Mouse (Mus musculus) intestine, embryonic 16.5 days (tissue): ENCODE data around the gene Mylpf. TPM values are rescaled to one million over a fixed set of nuclear protein-coding genes. Genes with fewer than 3 reads are reported as not detected.

Experiments used
- ATAC-seq: fragments of 200-750 bp; cut with Nextera tagmentation; 2 replicates; pipeline ENCODE4 v1.8.0; 2017; ENCODE audit warnings: moderate TSS enrichment, moderate library complexity
- H3K27ac ChIP-seq: fragments of 300-500 bp; sonication (generic); 2 replicates; pipeline ENCODE4 v1.5.1; 2014; ENCODE audit warnings: mild to moderate bottlenecking, low read length
- H3K27me3 ChIP-seq: fragments of 300-500 bp; sonication (generic); replicated peaks from 2 replicates; pipeline ENCODE4 v1.6.1; 2014; ENCODE audit warnings: low read length, control low read depth, mixed read lengths; ENCODE audit not compliant: control insufficient read depth, insufficient read depth
- H3K36me3 ChIP-seq: fragments of 300-500 bp; sonication (generic); 2 replicates; pipeline ENCODE4 v1.6.1; 2014; ENCODE audit warnings: low read length, control low read depth; ENCODE audit not compliant: control insufficient read depth, insufficient read depth
- H3K4me1 ChIP-seq: fragments of 300-500 bp; sonication (generic); 2 replicates; pipeline ENCODE4 v1.6.1; 2014; ENCODE audit warnings: low read length, control low read depth, mixed read lengths; ENCODE audit not compliant: control insufficient read depth, insufficient read depth
- H3K4me2 ChIP-seq: fragments of 300-500 bp; sonication (generic); 2 replicates; pipeline ENCODE4 v1.6.1; 2014; ENCODE audit warnings: low read depth, low read length, control low read depth
- H3K4me3 ChIP-seq: fragments of 300-500 bp; sonication (generic); 2 replicates; pipeline ENCODE4 v1.5.1; 2014; ENCODE audit warnings: mild to moderate bottlenecking, low read length
- H3K9ac ChIP-seq: fragments of 300-500 bp; sonication (generic); 2 replicates; pipeline ENCODE4 v1.6.1; 2014; ENCODE audit warnings: low read depth, low read length
- H3K9me3 ChIP-seq: fragments of 300-500 bp; sonication (generic); 2 replicates; pipeline ENCODE4 v1.6.1; 2016; ENCODE audit warnings: low read length, control low read depth; ENCODE audit not compliant: control insufficient read depth
- WGBS: fragments of 180-500 bp; shearing (Covaris S2); extraction: QIAGEN DNeasy Blood & Tissue Kit; methylation state at CpG from one replicate; pipeline ENCODE4 v1.1.7; 2014; 5-methylcytosine and 5-hydroxymethylcytosine counted together
- polyA plus RNA-seq: library from polyadenylated mRNA; unstranded; fragments of >200 nt; fragmentation: Nextera tagmentation; extraction: Ambion mirVana; gene quantifications from 2 replicates; pipeline ENCODE4 v1.2.1, GENCODE M21; 2015

Mylpf gene
- polyA plus RNA-seq, 1 experiment from 2014 or later = 21.0 TPM

GRCm38 (mm10) chr7:127231826-127232621, 23.3 kb downstream of the Mylpf start:
- Histone ChIP-seq H3K4me1 (peaks cover 22% of the 10 kb centered on the region), H3K4me3 (peak overlapping the region; percentile 97), H3K9me3 (no peaks in the 10 kb centered on the region), H3K36me3 (peaks cover 22% of the 10 kb centered on the region), H3K27ac (peak overlapping the region; percentile 98), H3K9ac (peak overlapping the region; percentile 97), H3K27me3 (no peaks in the 10 kb centered on the region), H3K4me2 (peak overlapping the region; percentile 70)
- WGBS = 5% methylated on average over 20 of the region's 20 CpGs
- no peak for ATAC-seq

GRCm38 (mm10) chr7:127232622-127233367, 24.1 kb downstream of the Mylpf start, which contains the start of the genes Zfp553 and Sept1:
Zfp553 (plus strand) TSS chr7:127233061.
Sept1 (minus strand) TSS chr7:127233130.
- H3K4me1 ChIP-seq = peaks cover 22% of the 10 kb centered on the region
- WGBS = under 1% methylated on average over 64 of the region's 64 CpGs
- no peaks in the 10 kb centered on the region for H3K9me3 ChIP-seq
- peaks cover 26% of the 10 kb centered on the region for H3K36me3 ChIP-seq
- H3K9ac ChIP-seq = peak within 1 kb of the TSS; percentile 97
- peak within 1 kb of the TSS; percentile 70 for H3K4me2 ChIP-seq
- H3K4me3 ChIP-seq = peak within 1 kb of the TSS; percentile 97
- H3K27ac ChIP-seq = peak within 1 kb of the TSS; percentile 98
- H3K27me3 ChIP-seq = no peaks in the 10 kb centered on the region
- ATAC-seq = peak; percentile 95

- Histone ChIP-seq H3K4me2 (peak overlapping the region; percentile 70), H3K4me1 (peaks cover 22% of the 10 kb centered on the region), H3K36me3 (peaks cover 29% of the 10 kb centered on the region), H3K4me3 (peak overlapping the region; percentile 97), H3K9me3 (no peaks in the 10 kb centered on the region), H3K27me3 (no peaks in the 10 kb centered on the region), H3K27ac (peak overlapping the region; percentile 98), H3K9ac (peak overlapping the region; percentile 97)
- 0% methylated on average over 27 of the region's 27 CpGs for WGBS
- peak; percentile 64 for ATAC-seq
Measured at GRCm38 (mm10) chr7:127233368-127233749, 24.7 kb downstream of the Mylpf start.

- Histone ChIP-seq H3K4me2 (peak overlapping the region; percentile 70), H3K27me3 (no peaks in the 10 kb centered on the region), H3K4me3 (peak overlapping the region; percentile 97), H3K9ac (peak overlapping the region; percentile 97), H3K36me3 (peaks cover 31% of the 10 kb centered on the region), H3K9me3 (no peaks in the 10 kb centered on the region), H3K27ac (peak overlapping the region; percentile 98), H3K4me1 (peaks cover 22% of the 10 kb centered on the region)
- no peak for ATAC-seq
- 3% methylated on average over 9 of the region's 9 CpGs for WGBS
Measured at GRCm38 (mm10) chr7:127233765-127234164, 25.1 kb downstream of the Mylpf start.

- Histone ChIP-seq H3K4me2 (no peak overlapping the region), H3K9ac (no peak overlapping the region), H3K27me3 (no peaks in the 10 kb centered on the region), H3K4me1 (peaks cover 22% of the 10 kb centered on the region), H3K27ac (no peak overlapping the region), H3K4me3 (no peak overlapping the region), H3K36me3 (peaks cover 31% of the 10 kb centered on the region), H3K9me3 (no peaks in the 10 kb centered on the region)
- 93% methylated on average over 2 of the region's 2 CpGs for WGBS
- no peak for ATAC-seq
Measured at GRCm38 (mm10) chr7:127234777-127235176, 26.1 kb downstream of the Mylpf start.

GRCm38 (mm10) chr7:127243361-127243867, 34.7 kb downstream of the Mylpf start:
- Histone ChIP-seq H3K36me3 (0 out of 2 replicates have a peak, but pooled peaks cover 1% of the 10 kb centered on the region), H3K27ac (peak overlapping the region; percentile 97), H3K9me3 (no peaks in the 10 kb centered on the region), H3K4me2 (peak overlapping the region; percentile 91), H3K9ac (peak overlapping the region; percentile 96), H3K27me3 (no peaks in the 10 kb centered on the region), H3K4me1 (peaks cover 18% of the 10 kb centered on the region), H3K4me3 (no peak overlapping the region; the same call in 1 of the 2 replicates)
- 41% methylated on average over 2 of the region's 2 CpGs for WGBS
- no peak for ATAC-seq

GRCm38 (mm10) chr7:127243870-127244657, 35.4 kb downstream of the Mylpf start, which contains the start of gene Zfp771:
Zfp771 (plus strand) TSS chr7:127244274.
- Histone ChIP-seq H3K27me3 (no peaks in the 10 kb centered on the region), H3K4me3 (peak within 1 kb of the TSS; percentile 92), H3K4me2 (peak within 1 kb of the TSS; percentile 91), H3K9me3 (no peaks in the 10 kb centered on the region), H3K9ac (peak within 1 kb of the TSS; percentile 96), H3K4me1 (peaks cover 18% of the 10 kb centered on the region), H3K27ac (peak within 1 kb of the TSS; percentile 97), H3K36me3 (no peaks in the 10 kb centered on the region)
- peak; percentile 98 for ATAC-seq
- under 1% methylated on average over 54 of the region's 56 CpGs for WGBS

GRCm38 (mm10) chr7:127244658-127245510, 36.2 kb downstream of the Mylpf start:
- no peaks in the 10 kb centered on the region for H3K36me3 ChIP-seq

More at GRCm38 (mm10) chr7:127244658-127245510, 36.2 kb downstream of the Mylpf start:
- Histone ChIP-seq H3K9ac (peak overlapping the region; percentile 96), H3K27ac (peak overlapping the region; percentile 97), H3K9me3 (no peaks in the 10 kb centered on the region), H3K4me1 (peaks cover 18% of the 10 kb centered on the region), H3K27me3 (no peaks in the 10 kb centered on the region), H3K4me2 (peak overlapping the region; percentile 91), H3K4me3 (peak overlapping the region; percentile 92)
- ATAC-seq = peak; percentile 80
- WGBS = 8% methylated on average over 33 of the region's 33 CpGs
